Mouse (Mus musculus) hindbrain, embryonic 11.5 days (tissue): ENCODE data around the gene Snai3. TPM values are rescaled to one million over a fixed set of nuclear protein-coding genes. Genes with fewer than 3 reads are reported as not detected.

ENCODE experiments used
- ATAC-seq: fragments of 200-750 bp; cut with Nextera tagmentation; 2 replicates; pipeline ENCODE4 v1.8.0; 2017; ENCODE audit warnings: mild to moderate bottlenecking, moderate TSS enrichment, moderate library complexity; ENCODE audit not compliant: low FRiP score
- DNase-seq: peaks from one replicate; pipeline ENCODE4 v3.0.0-alpha.2; 2015; ENCODE audit warnings: low spot score
- H3K27ac ChIP-seq: fragments of 300-500 bp; sonication (generic); 2 replicates; pipeline ENCODE4 v1.5.1; 2014; ENCODE audit warnings: mild to moderate bottlenecking, low read depth, low read length
- H3K27me3 ChIP-seq: fragments of 300-500 bp; sonication (generic); 2 replicates; pipeline ENCODE4 v1.6.1; 2014; ENCODE audit warnings: mild to moderate bottlenecking, low read length, moderate library complexity, mixed read lengths; ENCODE audit not compliant: control insufficient read depth, insufficient read depth
- H3K36me3 ChIP-seq: fragments of 300-500 bp; sonication (generic); 2 replicates; pipeline ENCODE4 v1.6.1; 2014; ENCODE audit warnings: mild to moderate bottlenecking, low read length, moderate library complexity, mixed read lengths; ENCODE audit not compliant: control insufficient read depth, insufficient read depth
- H3K4me1 ChIP-seq: fragments of 300-500 bp; sonication (generic); replicated peaks from 2 replicates; pipeline ENCODE4 v1.6.1; 2014; ENCODE audit warnings: low read length, mixed read lengths; ENCODE audit not compliant: control insufficient read depth, insufficient read depth
- H3K4me2 ChIP-seq: fragments of 300-500 bp; sonication (generic); replicated peaks from 2 replicates; pipeline ENCODE4 v1.6.1; 2014; ENCODE audit warnings: mild to moderate bottlenecking, low read depth, low read length
- H3K4me3 ChIP-seq: fragments of 300-500 bp; sonication (generic); 2 replicates; pipeline ENCODE4 v1.5.1; 2014; ENCODE audit warnings: low read depth, low read length
- H3K9ac ChIP-seq: fragments of 300-500 bp; sonication (generic); 2 replicates; pipeline ENCODE4 v1.6.1; 2014; ENCODE audit warnings: low read depth, low read length
- H3K9me3 ChIP-seq: fragments of 300-500 bp; sonication (generic); 2 replicates; pipeline ENCODE4 v1.6.1; 2016; ENCODE audit warnings: low read length; ENCODE audit not compliant: control insufficient read depth
- WGBS: fragments of 180-500 bp; shearing (Covaris S2); extraction: QIAGEN DNeasy Blood & Tissue Kit; methylation state at CpG from one replicate; pipeline ENCODE4 v1.1.7; 2014; 5-methylcytosine and 5-hydroxymethylcytosine counted together
- polyA plus RNA-seq: library from polyadenylated mRNA; unstranded; fragments of >200 nt; fragmentation: Nextera tagmentation; extraction: Ambion mirVana; gene quantifications from 2 replicates; pipeline ENCODE4 v1.2.1, GENCODE M21; 2014

Gene Snai3
- polyA plus RNA-seq, 1 experiment from 2014 or later = not detected

DNA sequence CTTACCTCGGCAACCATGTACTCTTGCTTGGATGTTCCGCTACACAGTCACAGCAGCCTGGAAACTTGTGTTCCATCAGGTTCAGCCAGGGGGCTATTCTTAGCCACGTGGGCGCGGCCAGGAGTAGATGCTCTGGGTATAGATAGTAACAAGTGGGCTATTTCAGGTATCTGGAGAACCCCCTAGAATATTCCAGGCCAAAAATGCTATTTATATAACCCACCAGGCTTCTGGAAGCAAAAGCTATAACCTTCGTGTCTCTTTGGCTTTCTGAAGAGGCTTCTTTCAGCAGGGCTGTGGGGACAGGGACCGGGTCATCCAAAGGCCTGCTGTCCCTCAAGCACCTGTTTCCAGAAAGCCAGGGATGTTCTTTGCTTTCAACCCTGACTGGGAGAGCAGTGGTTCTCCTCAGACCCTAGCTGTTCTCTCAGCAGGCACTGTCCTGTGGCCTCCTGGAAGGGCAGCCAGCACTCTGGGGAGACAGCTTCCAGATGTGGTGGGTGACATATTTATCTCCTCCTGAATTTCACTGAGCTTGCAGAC, 9.3 kb downstream of the Snai3 start:
- Histone ChIP-seq H3K9me3 (no peaks in the 10 kb centered on the region), H3K36me3 (no peaks in the 10 kb centered on the region), H3K27me3 (no peaks in the 10 kb centered on the region), H3K4me2 (no peak overlapping the region), H3K27ac (no peak overlapping the region), H3K9ac (no peak overlapping the region), H3K4me3 (no peak overlapping the region), H3K4me1 (no peaks in the 10 kb centered on the region)
- 78% methylated on average over 7 of the region's 7 CpGs for WGBS
- DNase-seq (no peak), ATAC-seq (no peak)

DNA sequence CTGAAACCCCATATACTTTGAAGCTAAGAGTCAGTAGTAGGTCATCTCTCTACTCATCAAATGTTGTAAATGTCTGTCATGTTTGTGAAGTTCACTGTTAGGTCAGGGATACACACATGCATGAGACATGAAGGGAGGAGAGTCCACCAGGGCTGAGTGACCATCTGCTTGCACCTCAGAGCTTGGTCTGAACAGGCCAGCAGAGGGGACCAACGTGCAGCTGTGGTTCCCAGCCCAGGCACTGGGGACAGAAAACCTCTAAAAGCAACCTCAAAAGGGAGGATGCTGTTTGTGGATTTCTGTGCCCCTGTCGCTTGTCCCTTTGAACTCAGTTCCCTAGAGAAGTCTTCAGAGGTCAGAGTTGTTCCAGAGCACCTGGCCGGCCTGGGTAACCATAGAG, 15.3 kb downstream of the Snai3 start:
- ATAC-seq (no peak), DNase-seq (no peak)
- no peak overlapping the region for H3K27ac ChIP-seq
- H3K27me3 ChIP-seq = no peaks in the 10 kb centered on the region
- WGBS = 73% methylated on average over 3 of the region's 3 CpGs
- H3K36me3 ChIP-seq = no peaks in the 10 kb centered on the region
- no peaks in the 10 kb centered on the region for H3K9me3 ChIP-seq
- H3K4me1 ChIP-seq = peaks cover 4% of the 10 kb centered on the region
- H3K9ac ChIP-seq = no peak overlapping the region
- no peak overlapping the region for H3K4me2 ChIP-seq
- no peak overlapping the region for H3K4me3 ChIP-seq

DNA sequence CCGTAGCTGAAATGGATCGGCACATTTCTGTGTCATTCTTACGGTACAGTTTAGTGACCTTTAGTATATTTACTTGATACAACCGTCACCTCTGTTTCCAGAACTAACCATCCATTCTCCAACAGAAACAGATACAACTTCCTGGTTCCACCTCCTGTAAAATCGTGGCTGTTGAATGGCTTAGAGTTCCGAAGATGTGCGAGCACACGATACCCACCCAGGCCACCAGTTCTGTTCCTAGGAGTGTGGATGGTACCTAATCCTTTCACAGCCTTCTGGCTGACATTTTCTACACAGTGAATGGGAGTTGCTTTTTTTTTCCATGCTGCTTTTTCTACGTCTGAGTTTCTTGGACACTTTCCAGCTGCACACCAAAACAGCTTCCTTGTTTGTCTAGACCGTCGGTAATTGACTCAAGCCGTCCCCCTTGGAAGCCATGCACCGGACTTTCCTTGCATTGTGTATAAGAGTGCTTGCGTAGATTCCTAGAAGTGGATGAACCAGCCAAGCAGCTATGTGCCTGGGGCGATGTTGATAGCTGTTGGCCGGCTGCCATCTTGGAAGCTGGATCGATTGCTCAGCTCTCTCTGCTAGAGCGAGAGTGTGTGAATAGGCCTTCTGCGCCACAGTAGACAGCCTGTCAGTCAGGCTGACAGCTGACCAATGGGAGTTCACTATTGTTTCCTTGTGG, 16.3 kb downstream of the Snai3 start:
- peak overlapping the region; percentile 48 for H3K4me3 ChIP-seq
- no peaks in the 10 kb centered on the region for H3K9me3 ChIP-seq
- H3K36me3 ChIP-seq = no peaks in the 10 kb centered on the region
- peak overlapping the region; percentile 53 for H3K4me2 ChIP-seq
- H3K27ac ChIP-seq = peak overlapping the region; percentile 91
- WGBS = 40% methylated on average over 19 of the region's 19 CpGs
- peaks cover 4% of the 10 kb centered on the region for H3K4me1 ChIP-seq
- H3K27me3 ChIP-seq = no peaks in the 10 kb centered on the region
- H3K9ac ChIP-seq = peak overlapping the region; percentile 71
- ATAC-seq (peak; percentile 25; the same call in 1 of the 2 replicates), DNase-seq (peak; percentile 78)

DNA sequence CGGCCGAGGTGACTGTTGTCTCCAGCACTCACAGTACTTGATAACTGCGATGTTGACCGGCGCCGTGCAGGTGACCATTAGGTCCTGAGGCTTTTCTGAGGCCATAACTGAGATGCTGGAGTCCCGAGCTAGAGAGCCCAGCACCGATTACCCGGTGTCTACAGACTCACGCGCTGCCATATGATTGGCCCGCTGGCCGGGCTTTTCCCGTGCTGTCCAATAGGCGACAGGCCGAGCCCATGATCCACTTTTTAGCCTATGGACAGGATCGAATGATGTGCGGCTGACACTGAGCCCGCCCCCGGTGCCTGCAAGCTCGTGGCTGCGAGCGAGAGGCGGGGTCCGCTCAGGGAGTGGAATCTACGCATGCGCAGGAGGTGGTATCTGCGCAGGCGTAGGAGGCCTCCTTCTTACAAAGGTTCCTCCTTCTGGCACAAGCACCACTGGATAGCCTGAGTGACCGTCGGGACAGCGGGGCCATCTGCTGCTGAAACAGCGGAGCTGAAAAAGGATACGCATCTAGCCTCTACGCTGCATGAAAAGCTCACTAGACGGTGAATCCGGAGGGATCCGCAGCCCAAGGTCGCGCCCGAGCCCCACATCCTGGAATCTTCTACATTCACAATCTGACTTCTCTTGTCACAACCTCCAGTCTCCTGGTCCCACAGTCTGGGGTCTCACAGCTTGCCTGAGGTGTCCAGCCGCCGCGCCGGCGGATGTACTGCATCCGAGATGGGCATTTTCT, 17.1 kb downstream of the Snai3 start, which contains the start of gene Mvd:
TSS of gene Mvd (minus strand) at position 161 of the 745 bp plus-strand sequence.
- Histone ChIP-seq H3K4me2 (peak within 1 kb of the TSS; percentile 53), H3K36me3 (no peaks in the 10 kb centered on the region), H3K27me3 (no peaks in the 10 kb centered on the region), H3K27ac (peak within 1 kb of the TSS; percentile 91), H3K9me3 (no peaks in the 10 kb centered on the region), H3K9ac (peak within 1 kb of the TSS; percentile 71), H3K4me1 (peaks cover 4% of the 10 kb centered on the region), H3K4me3 (peak within 1 kb of the TSS; percentile 48)
- DNase-seq (peak; percentile 99), ATAC-seq (peak; percentile 98)
- under 1% methylated on average over 47 of the region's 47 CpGs for WGBS

DNA sequence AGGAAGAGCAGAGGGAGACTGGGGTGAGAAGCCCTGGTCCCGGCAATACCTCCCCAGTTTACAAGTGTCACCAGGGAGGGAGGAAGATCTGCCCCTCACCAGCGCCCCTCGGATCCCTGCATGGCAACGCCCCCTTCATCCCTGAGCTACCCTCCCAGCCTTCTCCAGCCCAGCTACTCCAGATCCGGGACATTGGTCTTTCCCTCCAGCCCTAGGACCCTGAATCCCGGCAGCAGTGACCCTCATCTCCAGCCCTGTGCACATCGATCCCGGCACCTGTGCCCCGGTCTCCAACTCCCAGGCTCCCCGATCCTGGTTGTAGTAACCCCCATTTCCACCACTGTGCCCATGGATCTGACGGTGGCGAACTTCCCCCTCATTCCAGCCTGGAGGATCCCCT, 17.8 kb downstream of the Snai3 start:
- peaks cover 4% of the 10 kb centered on the region for H3K4me1 ChIP-seq
- no peaks in the 10 kb centered on the region for H3K36me3 ChIP-seq
- H3K27ac ChIP-seq = peak overlapping the region; percentile 68
- DNase-seq = no peak
- H3K9ac ChIP-seq = peak overlapping the region; percentile 60
- no peaks in the 10 kb centered on the region for H3K27me3 ChIP-seq
- peak overlapping the region; percentile 48 for H3K4me3 ChIP-seq
- ATAC-seq = peak; percentile 37
- no peaks in the 10 kb centered on the region for H3K9me3 ChIP-seq
- H3K4me2 ChIP-seq = peak overlapping the region; percentile 53
- 2% methylated on average over 11 of the region's 12 CpGs for WGBS

DNA sequence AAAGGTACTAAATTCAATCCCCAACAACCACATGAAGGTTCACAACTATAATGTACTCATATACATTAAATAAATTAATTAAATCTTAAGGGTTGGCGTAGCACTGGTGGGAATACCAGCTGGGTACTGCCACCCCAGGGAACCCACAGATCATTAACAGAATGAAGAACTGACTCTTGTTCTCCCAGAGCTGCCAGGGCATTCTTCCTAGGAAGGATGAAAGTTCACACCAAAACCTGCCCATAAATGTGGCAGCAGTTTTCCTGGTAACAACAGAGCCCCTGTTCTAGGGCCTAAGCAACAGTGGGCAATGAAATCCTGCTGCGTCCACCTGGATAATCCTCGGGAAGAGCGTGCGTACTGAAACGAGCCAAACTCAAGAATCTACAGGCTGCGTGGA, 18.2 kb downstream of the Snai3 start:
- ATAC-seq (no peak), DNase-seq (no peak)
- peaks cover 4% of the 10 kb centered on the region for H3K4me1 ChIP-seq
- peak overlapping the region; percentile 68 for H3K27ac ChIP-seq
- peak overlapping the region; percentile 60; the same call in 1 of the 2 replicates for H3K9ac ChIP-seq
- H3K27me3 ChIP-seq = no peaks in the 10 kb centered on the region
- 28% methylated on average over 7 of the region's 7 CpGs for WGBS
- H3K4me3 ChIP-seq = peak overlapping the region; percentile 48
- H3K9me3 ChIP-seq = no peaks in the 10 kb centered on the region
- H3K36me3 ChIP-seq = no peaks in the 10 kb centered on the region
- peak overlapping the region; percentile 53 for H3K4me2 ChIP-seq

DNA sequence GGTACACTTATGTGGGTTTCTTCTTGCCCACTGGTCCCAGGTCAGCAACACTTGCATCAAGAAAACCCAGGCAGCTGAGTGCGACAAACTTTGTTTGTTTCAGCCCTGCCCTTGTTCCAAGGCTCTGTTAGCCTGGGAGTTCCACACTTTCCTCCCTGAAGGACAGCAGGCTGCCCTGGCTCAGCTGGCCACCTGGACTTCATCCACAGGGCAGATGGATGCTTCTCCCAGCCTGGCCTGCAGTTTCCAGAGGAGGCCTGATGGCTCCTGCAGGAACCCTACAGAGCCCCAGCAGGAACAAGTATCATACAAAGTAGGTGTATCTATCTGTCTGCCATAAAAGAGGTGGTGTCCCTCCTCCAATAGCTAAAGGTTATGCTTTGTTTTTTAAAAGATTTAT, 19.2 kb downstream of the Snai3 start:
- no peak for ATAC-seq
- Histone ChIP-seq H3K4me3 (no peak overlapping the region), H3K27ac (no peak overlapping the region), H3K9me3 (no peaks in the 10 kb centered on the region), H3K36me3 (0 out of 2 replicates have a peak, but pooled peaks cover 2% of the 10 kb centered on the region), H3K27me3 (no peaks in the 10 kb centered on the region), H3K9ac (no peak overlapping the region), H3K4me2 (no peak overlapping the region), H3K4me1 (peaks cover 4% of the 10 kb centered on the region)
- no peak for DNase-seq
- WGBS = 100% methylated on average over 1 of the region's 1 CpGs

DNA sequence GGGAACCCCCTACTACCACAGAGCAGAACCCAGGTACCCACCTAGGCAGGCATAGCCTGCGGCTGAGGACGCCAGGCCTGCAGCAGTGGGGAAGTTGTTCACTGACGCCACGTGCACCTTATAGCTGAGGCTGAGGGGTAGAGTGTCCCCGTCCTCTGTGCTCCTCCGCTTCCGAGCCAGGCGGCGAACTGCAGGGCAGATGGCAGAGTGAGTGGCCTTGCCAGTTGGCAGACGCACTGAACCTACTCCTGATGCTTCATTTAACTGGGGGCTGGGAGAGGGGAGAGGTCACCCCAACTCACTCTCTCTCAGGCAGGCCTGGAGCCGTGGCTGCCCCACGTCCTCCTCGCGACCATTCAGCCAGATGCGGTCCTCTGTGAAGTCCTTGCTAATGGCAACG, 21.2 kb downstream of the Snai3 start:
- Histone ChIP-seq H3K9ac (no peak overlapping the region), H3K27me3 (no peaks in the 10 kb centered on the region), H3K4me1 (peaks cover 4% of the 10 kb centered on the region), H3K27ac (no peak overlapping the region), H3K9me3 (no peaks in the 10 kb centered on the region), H3K4me2 (no peak overlapping the region), H3K36me3 (0 out of 2 replicates have a peak, but pooled peaks cover 9% of the 10 kb centered on the region), H3K4me3 (no peak overlapping the region)
- DNase-seq = no peak
- 94% methylated on average over 16 of the region's 16 CpGs for WGBS
- no peak for ATAC-seq
